Mouse (Mus musculus): Measurements from ENCODE around the gene Txndc16. TPM values are rescaled to one million over a fixed set of nuclear protein-coding genes. Genes with fewer than 3 reads are reported as not detected.

The Txndc16 gene
- polyA plus RNA-seq (2012; ENCODE audit: insufficient read depth, insufficient read length, missing spikeins) = 32.9 and 38.1 TPM in 2 replicates

GRCm38 (mm10) chr14:45220090-45220956 lies at the start of gene Txndc16:
Txndc16 (minus strand) TSS chr14:45220328.
- no peak for TF ChIP-seq CTCF (IDR thresholded peaks at IDR 0.05; ENCODE audit: low read depth, low read length)
- TF ChIP-seq POLR2A (IDR thresholded peaks at IDR 0.05; ENCODE audit: borderline replicate concordance, low read depth, low read length) = no peak
- Histone ChIP-seq H3K4me3 (ENCODE audit: insufficient read depth, low read length) (peak within 1 kb of the TSS; percentile 89), H3K4me1 (ENCODE audit: control insufficient read depth, insufficient read depth, low read length) (peaks cover 6% of the 10 kb centered on the region), H3K27ac (ENCODE audit: insufficient read depth, low read depth, low read length) (peak within 1 kb of the TSS; percentile 18; the same call in 1 of the 2 replicates)

- Histone ChIP-seq H3K4me1 (ENCODE audit: control insufficient read depth, insufficient read depth, low read length) (no peaks in the 10 kb centered on the region), H3K4me3 (ENCODE audit: insufficient read depth, low read length) (no peak overlapping the region), H3K27ac (ENCODE audit: insufficient read depth, low read depth, low read length) (no peak overlapping the region)
- TF ChIP-seq CTCF (IDR thresholded peaks at IDR 0.05; ENCODE audit: low read depth, low read length) (no peak), POLR2A (IDR thresholded peaks at IDR 0.05; ENCODE audit: borderline replicate concordance, low read depth, low read length) (no peak)
Observed at GRCm38 (mm10) chr14:45263831-45264592, 43.9 kb upstream of the Txndc16 start.

DNA sequence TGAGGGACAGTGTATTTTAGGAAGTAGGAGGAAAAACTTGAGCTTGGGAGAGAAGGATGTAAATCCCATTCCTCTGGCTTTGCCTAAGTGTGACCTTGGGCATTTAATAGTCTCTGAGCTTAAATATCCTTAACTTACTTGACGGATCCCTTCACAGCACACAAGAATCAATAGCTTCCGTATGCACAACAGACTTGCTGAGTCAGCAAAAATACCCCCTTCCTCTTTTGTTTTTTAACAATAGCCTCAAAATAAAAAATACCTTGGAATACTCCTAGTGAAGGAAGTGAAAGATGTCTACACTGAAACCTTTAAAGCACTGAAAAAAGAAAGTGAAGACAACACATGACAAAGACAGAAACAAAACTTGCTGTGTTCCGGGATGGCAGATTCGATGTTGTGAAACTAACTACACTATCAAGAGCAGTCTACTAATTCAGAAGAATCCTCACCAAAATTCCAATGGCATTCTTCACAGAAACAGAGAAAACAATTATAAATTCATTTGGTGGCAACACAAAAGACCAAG lies 31.5 kb upstream of the Txndc16 start:
- Histone ChIP-seq H3K4me3 (ENCODE audit: insufficient read depth, low read length) (no peak overlapping the region), H3K4me1 (ENCODE audit: control insufficient read depth, insufficient read depth, low read length) (peaks cover 2% of the 10 kb centered on the region; the same call in 1 of the 2 replicates), H3K27ac (ENCODE audit: insufficient read depth, low read depth, low read length) (peak overlapping the region; percentile 30)
- TF ChIP-seq POLR2A (IDR thresholded peaks at IDR 0.05; ENCODE audit: borderline replicate concordance, low read depth, low read length) (no peak), CTCF (IDR thresholded peaks at IDR 0.05; ENCODE audit: low read depth, low read length) (no peak)

DNA sequence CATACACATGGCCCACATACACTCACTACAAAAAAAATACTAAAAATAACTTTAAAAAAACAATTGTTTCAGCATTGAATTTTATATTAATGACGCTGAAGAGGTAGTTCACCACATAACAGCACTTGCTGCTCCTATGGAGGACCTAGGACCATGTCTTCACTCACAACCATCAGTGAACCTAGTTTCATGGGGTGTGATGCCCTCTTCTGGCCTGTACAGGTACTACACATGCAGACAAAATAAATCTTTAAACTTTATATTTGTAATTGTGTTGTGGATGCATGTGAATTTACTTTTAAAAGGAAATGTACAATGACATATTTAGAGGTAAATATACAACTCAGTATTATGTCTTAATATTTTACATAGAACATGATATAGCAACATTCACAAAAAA lies 21.5 kb upstream of the Txndc16 start:
- peaks cover 2% of the 10 kb centered on the region for H3K4me1 ChIP-seq (ENCODE audit: control insufficient read depth, insufficient read depth, low read length)

DNA sequence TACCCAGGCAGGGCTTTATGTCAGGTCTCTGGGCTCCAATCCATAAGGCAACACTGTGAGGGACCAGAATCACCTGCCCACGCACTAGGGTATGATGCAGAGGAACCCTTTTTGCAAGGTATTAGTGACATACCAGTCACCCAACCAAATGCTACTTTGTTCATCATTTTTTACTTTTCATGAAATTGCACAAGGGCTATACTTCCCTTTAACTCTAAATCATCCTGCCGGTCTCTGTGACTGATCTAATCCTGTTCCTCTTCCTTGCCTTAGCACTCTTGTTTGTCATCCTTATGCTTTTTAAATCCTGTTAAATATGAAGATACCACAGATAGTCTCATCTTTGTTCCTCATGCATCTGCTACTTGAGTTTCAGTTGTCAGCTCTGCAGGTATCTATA lies 18.9 kb upstream of the Txndc16 start:
- Histone ChIP-seq H3K27ac (ENCODE audit: insufficient read depth, low read depth, low read length) (no peak overlapping the region), H3K4me1 (ENCODE audit: control insufficient read depth, insufficient read depth, low read length) (peaks cover 2% of the 10 kb centered on the region), H3K4me3 (ENCODE audit: insufficient read depth, low read length) (no peak overlapping the region)
- TF ChIP-seq POLR2A (IDR thresholded peaks at IDR 0.05; ENCODE audit: borderline replicate concordance, low read depth, low read length) = no peak
- no peak for TF ChIP-seq CTCF (IDR thresholded peaks at IDR 0.05; ENCODE audit: low read depth, low read length)

More for the DNA sequence above, 21.5 kb upstream of the Txndc16 start:
- TF ChIP-seq POLR2A (IDR thresholded peaks at IDR 0.05; ENCODE audit: borderline replicate concordance, low read depth, low read length) (no peak), CTCF (IDR thresholded peaks at IDR 0.05; ENCODE audit: low read depth, low read length) (no peak)
- Histone ChIP-seq H3K27ac (ENCODE audit: insufficient read depth, low read depth, low read length) (no peak overlapping the region), H3K4me3 (ENCODE audit: insufficient read depth, low read length) (no peak overlapping the region)

- no peak for TF ChIP-seq POLR2A (IDR thresholded peaks at IDR 0.05; ENCODE audit: borderline replicate concordance, low read depth, low read length)
- TF ChIP-seq CTCF (IDR thresholded peaks at IDR 0.05; ENCODE audit: low read depth, low read length) = no peak
- Histone ChIP-seq H3K4me1 (ENCODE audit: control insufficient read depth, insufficient read depth, low read length) (peaks cover 6% of the 10 kb centered on the region), H3K27ac (ENCODE audit: insufficient read depth, low read depth, low read length) (no peak overlapping the region), H3K4me3 (ENCODE audit: insufficient read depth, low read length) (peak overlapping the region; percentile 89)
Observed at GRCm38 (mm10) chr14:45220957-45221630, 966 bp upstream of the Txndc16 start.

DNA sequence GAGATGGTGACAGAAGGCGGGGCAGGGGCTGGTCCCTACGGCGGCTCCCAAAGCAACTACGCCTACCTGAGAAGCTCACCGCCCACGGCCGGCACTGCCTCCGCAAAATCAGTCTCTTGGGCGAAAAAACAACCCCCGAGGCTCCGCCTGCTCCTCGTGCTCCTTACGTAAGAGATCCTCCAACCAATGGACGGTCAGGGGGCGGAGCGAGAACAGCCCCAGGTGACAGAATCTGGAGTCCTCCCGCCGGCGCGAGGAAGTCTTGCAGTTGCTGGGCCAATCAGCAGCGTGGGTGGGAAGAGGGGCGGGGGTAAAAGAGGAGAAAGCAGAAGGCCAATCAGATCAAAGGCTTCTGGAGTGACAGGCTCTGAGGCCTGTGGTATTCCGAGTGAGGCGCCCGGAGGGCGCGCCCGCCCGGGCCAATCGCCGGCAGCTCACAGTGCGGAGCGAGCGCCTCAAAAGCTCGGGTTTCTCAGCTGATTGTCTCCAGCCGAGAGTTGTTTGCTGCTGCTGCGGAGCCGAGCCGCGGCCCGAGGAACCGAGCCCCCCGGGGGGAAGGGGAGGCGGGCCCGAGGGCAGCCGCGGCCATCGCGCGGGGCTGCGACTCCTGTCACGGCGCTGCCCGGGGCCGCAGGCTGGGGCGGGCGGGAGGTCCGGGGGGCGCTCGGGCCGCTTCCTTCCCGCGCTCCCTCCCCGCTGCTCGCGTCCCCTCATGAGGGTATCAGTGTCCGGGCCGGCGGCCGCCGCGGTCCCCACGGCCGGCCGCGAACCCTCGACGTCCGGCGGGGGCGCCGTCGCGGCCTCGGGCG lies 643 bp downstream of the Txndc16 start, which contains the start of gene Gpr137c:
TSS of gene Gpr137c (plus strand) at position 437 of the 809 bp plus-strand sequence.
- TF ChIP-seq POLR2A (IDR thresholded peaks at IDR 0.05; ENCODE audit: borderline replicate concordance, low read depth, low read length) (no peak), CTCF (IDR thresholded peaks at IDR 0.05; ENCODE audit: low read depth, low read length) (no peak)
- H3K4me3 ChIP-seq (ENCODE audit: insufficient read depth, low read length) = peak within 1 kb of the TSS; percentile 89
- H3K27ac ChIP-seq (ENCODE audit: insufficient read depth, low read depth, low read length) = peak within 1 kb of the TSS; percentile 18; the same call in 1 of the 2 replicates
- peaks cover 6% of the 10 kb centered on the region for H3K4me1 ChIP-seq (ENCODE audit: control insufficient read depth, insufficient read depth, low read length)

DNA sequence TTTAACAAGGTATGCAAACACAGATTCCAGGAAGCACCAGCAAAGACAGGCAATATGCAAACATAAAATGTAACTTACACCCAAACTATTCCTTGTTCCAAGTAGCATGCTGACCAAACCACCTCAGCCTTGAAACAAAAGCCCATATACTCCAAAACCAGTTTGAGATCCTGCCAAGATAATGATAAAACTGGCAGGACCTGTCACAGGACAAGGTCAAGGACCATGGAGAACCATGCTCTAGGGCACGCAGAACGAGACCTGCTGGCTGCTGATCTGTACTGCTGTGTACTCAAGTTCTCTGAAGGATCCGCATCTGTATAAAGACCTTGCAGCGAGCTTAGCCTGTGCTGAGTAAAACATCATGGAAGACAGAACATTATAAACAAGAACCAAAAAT lies 2.4 kb downstream of the Txndc16 start:
- TF ChIP-seq CTCF (IDR thresholded peaks at IDR 0.05; ENCODE audit: low read depth, low read length) = no peak
- no peak for TF ChIP-seq POLR2A (IDR thresholded peaks at IDR 0.05; ENCODE audit: borderline replicate concordance, low read depth, low read length)
- H3K4me3 ChIP-seq (ENCODE audit: insufficient read depth, low read length) = no peak overlapping the region
- H3K4me1 ChIP-seq (ENCODE audit: control insufficient read depth, insufficient read depth, low read length) = peaks cover 6% of the 10 kb centered on the region
- H3K27ac ChIP-seq (ENCODE audit: insufficient read depth, low read depth, low read length) = no peak overlapping the region
